Mouse (Mus musculus): ENCODE measurements around the gene Adamtsl1. TPM values are rescaled to one million over a fixed set of nuclear protein-coding genes. Genes with fewer than 3 reads are reported as not detected.

Gene Adamtsl1
- total RNA-seq, 4 experiments from 2014 or later = 3.1 to 4.7 (median 3.7) TPM

GRCm38 (mm10) chr4:85801805-85802204 is 287.8 kb downstream of the Adamtsl1 start:
- peak; percentile 33 to 48 for DNase-seq (ENCODE audit: low spot score in 2 of 2)

GRCm38 (mm10) chr4:85814418-85814817 is 300.4 kb downstream of the Adamtsl1 start:
- DNase-seq (ENCODE audit: low spot score in 2 of 2) = no peak

GRCm38 (mm10) chr4:85818504-85818903 is 304.5 kb downstream of the Adamtsl1 start:
- no peak for DNase-seq (ENCODE audit: low spot score in 2 of 2)

GRCm38 (mm10) chr4:85819169-85819568 is 305.2 kb downstream of the Adamtsl1 start:
- DNase-seq (ENCODE audit: low spot score in 2 of 2) = no peak

GRCm38 (mm10) chr4:85819921-85820320 is 305.9 kb downstream of the Adamtsl1 start:
- no peak for DNase-seq (ENCODE audit: low spot score in 2 of 2)

GRCm38 (mm10) chr4:85823952-85824704 is 310.2 kb downstream of the Adamtsl1 start:
- DNase-seq (ENCODE audit: low spot score in 2 of 2) = no peak

- no peak for DNase-seq (ENCODE audit: low spot score in 2 of 2)
Observed at GRCm38 (mm10) chr4:85824705-85825085, 310.7 kb downstream of the Adamtsl1 start.

GRCm38 (mm10) chr4:85837058-85837457 is 323.1 kb downstream of the Adamtsl1 start:
- no peak for DNase-seq (ENCODE audit: low spot score in 2 of 2)

GRCm38 (mm10) chr4:85837532-85837965 is 323.6 kb downstream of the Adamtsl1 start:
- DNase-seq (ENCODE audit: low spot score in 2 of 2) = no peak

GRCm38 (mm10) chr4:85838031-85838430 is 324.1 kb downstream of the Adamtsl1 start:
- no peak for DNase-seq (ENCODE audit: low spot score in 2 of 2)

GRCm38 (mm10) chr4:85842113-85842512 is 328.1 kb downstream of the Adamtsl1 start:
- no peak for DNase-seq (ENCODE audit: low spot score in 2 of 2)

GRCm38 (mm10) chr4:85844381-85844780 is 330.4 kb downstream of the Adamtsl1 start:
- DNase-seq (ENCODE audit: low spot score in 2 of 2) = no peak

GRCm38 (mm10) chr4:85845931-85846330 is 332.0 kb downstream of the Adamtsl1 start:
- DNase-seq (ENCODE audit: low spot score in 2 of 2) = no peak

GRCm38 (mm10) chr4:85853401-85853800 is 339.4 kb downstream of the Adamtsl1 start:
- no peak for DNase-seq (ENCODE audit: low spot score in 2 of 2)

GRCm38 (mm10) chr4:85854507-85854906 is 340.5 kb downstream of the Adamtsl1 start:
- no peak for DNase-seq (ENCODE audit: low spot score in 2 of 2)

- no peak for DNase-seq (ENCODE audit: low spot score in 2 of 2)
Observed at GRCm38 (mm10) chr4:85879376-85879775, 365.4 kb downstream of the Adamtsl1 start.

GRCm38 (mm10) chr4:85881318-85881717 is 367.3 kb downstream of the Adamtsl1 start:
- no peak for DNase-seq (ENCODE audit: low spot score in 2 of 2)

GRCm38 (mm10) chr4:85884031-85884430 is 370.1 kb downstream of the Adamtsl1 start:
- no peak for DNase-seq (ENCODE audit: low spot score in 2 of 2)

GRCm38 (mm10) chr4:85889877-85890598 is 376.1 kb downstream of the Adamtsl1 start:
- DNase-seq (ENCODE audit: low spot score in 2 of 2) = no peak

GRCm38 (mm10) chr4:85901316-85901715 is 387.3 kb downstream of the Adamtsl1 start:
- DNase-seq (ENCODE audit: low spot score in 2 of 2) = no peak

GRCm38 (mm10) chr4:85904217-85904616 is 390.2 kb downstream of the Adamtsl1 start:
- DNase-seq (ENCODE audit: low spot score in 2 of 2) = no peak

- DNase-seq (ENCODE audit: low spot score in 2 of 2) = no peak
Observed at GRCm38 (mm10) chr4:85916034-85916433, 402.1 kb downstream of the Adamtsl1 start.

GRCm38 (mm10) chr4:85918366-85918765 is 404.4 kb downstream of the Adamtsl1 start:
- no peak for DNase-seq (ENCODE audit: low spot score in 2 of 2)

All from gastrocnemius, adult 8-10 months (tissue).